Mouse (Mus musculus) ES-CJ7 (cell line): ENCODE data around the gene 2300009A05Rik.

ENCODE experiments used
- DNase-seq: peaks from one replicate; pipeline ENCODE4 v3.0.0; 2011; ENCODE audit warnings: low read depth, low spot score

Gene 2300009A05Rik

GRCm38 (mm10) chr9:63348146-63348545, 50.9 kb downstream of the 2300009A05Rik start:
- DNase-seq: no peak

- DNase-seq: no peak
Measured at GRCm38 (mm10) chr9:63346029-63346428, 53.0 kb downstream of the 2300009A05Rik start.
